Mouse (Mus musculus) spleen, postnatal 10 days (tissue): Measurements from ENCODE around the gene Epb41l4b.

ENCODE experiments used
- DNase-seq, 2 experiments: peaks; one replicate each; pipeline ENCODE4 v3.0.0; 2021 to 2022; ENCODE audit warnings: low spot score in 2 of 2

Epb41l4b gene

DNA sequence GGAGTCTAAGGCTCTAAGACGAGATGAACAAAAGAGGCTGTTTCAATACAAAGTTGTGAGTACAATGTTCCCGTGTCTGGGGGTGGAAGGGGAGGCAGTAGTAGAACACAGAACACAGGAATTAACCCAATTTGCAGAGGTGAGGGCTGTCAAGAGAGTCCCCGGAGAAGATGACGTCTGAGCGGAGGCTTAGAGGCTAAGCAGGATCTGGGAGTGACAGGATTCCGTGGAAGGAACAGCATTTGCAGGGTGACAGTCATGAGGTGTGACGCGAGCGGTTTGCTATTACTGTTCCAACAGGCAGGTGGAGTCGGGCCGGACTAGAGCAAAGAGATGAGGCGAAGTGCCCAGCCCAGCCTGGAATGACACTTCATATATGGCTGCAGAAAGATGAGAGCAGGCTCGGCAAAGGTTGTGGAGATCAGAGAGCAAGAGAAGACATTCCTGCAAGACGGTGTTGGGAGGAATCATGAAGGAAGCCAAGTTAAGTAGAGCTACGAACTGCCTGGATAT, 82.9 kb downstream of the Epb41l4b start:
- DNase-seq = no peak

- no peak for DNase-seq
Observed at GRCm38 (mm10) chr4:57058623-57059022, 84.6 kb downstream of the Epb41l4b start.

GRCm38 (mm10) chr4:57057637-57058036, 85.6 kb downstream of the Epb41l4b start:
- DNase-seq = no peak

GRCm38 (mm10) chr4:57055635-57056034, 87.6 kb downstream of the Epb41l4b start:
- no peak for DNase-seq

GRCm38 (mm10) chr4:57049281-57049921, 93.8 kb downstream of the Epb41l4b start:
- DNase-seq = no peak

DNA sequence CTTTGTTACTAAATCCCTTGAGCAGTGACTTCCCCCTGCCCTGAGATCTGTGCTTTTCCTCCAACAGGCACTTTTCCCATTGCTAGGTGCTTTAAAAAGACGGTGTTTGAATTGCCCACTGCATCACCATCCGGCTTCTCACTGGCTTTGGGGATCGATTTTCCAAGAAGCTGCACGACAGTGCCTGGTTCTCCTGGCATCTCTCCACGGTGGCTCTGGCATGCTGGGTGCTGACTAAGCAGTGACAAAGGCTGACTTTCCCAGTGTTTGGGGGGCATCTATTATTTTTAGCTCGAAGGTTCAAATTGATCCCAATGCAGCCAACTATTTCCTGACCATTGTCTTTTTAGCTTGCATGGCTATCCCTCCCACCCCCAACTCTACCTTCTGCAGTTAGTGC, 94.7 kb downstream of the Epb41l4b start:
- DNase-seq = no peak

- no peak for DNase-seq
Observed at GRCm38 (mm10) chr4:57046160-57046571, 97.1 kb downstream of the Epb41l4b start.

DNA sequence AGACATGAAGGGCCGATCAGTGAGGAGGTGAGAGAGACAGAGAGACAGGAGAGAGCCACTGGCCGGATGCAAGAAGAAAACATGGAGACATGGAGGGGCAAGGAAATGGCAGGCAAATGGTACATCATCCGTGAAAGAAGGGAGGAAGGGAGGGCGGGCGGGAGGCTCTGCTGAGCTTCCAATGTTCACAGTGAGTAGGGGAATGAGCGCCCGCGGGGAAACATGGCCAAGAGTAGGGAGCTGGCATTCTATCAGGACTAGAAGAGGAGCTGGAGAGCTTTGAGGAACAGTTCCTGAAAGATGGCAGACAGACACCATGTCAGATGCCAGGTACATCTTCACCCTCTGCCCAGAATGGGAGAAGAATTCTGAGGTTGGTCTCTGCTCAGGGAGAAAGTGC, 99.6 kb downstream of the Epb41l4b start:
- DNase-seq = no peak

DNA sequence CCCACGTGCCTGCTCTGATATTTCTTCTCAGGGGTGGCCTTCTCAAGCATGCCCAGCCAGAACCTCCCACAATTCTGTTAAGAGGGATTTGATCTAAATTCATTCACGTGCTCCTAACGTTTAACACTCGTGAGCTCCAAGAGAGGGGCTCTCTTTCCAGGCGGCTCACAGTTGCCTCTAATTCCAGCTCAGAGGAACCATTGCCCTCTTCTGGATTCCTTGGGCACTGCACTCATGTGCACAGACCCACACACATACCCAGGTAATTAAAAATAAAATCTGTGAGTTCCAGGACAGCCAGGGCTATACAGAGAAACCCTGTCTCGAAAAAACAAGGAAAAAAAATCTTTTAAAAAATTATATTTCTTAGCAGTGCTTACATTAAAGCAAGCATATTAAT, 101.6 kb downstream of the Epb41l4b start:
- DNase-seq = no peak

- DNase-seq = no peak
Observed at GRCm38 (mm10) chr4:57041211-57041610, 102.0 kb downstream of the Epb41l4b start.

- DNase-seq = peak in 1 of 2 experiments; percentile 30
Observed at GRCm38 (mm10) chr4:57040481-57040880, 102.8 kb downstream of the Epb41l4b start.

DNA sequence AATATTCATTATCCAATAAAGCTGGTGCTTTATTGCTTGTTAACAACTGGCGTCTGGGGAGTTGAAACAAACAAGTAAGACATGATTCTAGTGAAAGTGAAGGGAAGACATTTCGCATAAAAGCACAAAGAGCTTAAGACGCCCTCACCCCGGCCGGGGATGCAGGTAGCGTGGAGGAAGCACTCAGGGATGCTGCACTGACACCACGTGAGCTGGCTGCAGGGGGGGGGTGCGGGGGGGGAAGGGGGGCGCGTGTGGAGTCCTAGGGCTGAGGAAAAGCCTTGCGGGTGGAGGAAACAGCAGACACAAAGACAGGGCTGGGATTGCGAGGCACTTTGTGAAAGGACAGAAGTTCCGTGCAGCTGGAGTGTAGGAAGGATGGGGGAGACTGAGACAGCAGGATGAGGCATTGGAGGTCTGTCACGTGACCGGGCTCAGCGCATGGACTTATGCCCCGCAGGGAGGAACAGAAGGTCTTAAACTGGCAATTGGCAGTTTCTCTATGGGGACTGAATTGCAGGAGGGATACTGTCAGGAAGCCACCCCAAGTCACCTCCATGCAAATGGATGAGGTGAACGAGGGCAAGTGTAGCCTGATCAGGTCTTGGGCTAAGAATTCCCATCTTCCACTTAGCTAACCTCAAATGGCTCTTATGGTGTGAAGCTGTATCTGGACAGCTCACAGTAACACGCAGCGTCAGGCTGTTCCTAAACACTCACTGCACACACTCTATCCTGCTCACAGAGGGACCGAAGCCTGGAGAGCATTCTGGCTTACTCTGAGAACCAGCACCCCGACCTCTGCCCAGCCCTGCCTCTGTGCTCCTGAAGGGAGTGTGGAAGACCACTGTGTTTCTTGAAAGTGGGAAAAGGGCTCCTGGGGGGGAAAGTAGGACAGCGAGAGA, 103.9 kb downstream of the Epb41l4b start:
- DNase-seq = no peak

GRCm38 (mm10) chr4:57037554-57037953, 105.7 kb downstream of the Epb41l4b start:
- peak in 1 of 2 experiments; percentile 30 for DNase-seq

GRCm38 (mm10) chr4:57034169-57034568, 109.1 kb downstream of the Epb41l4b start:
- DNase-seq = no peak

GRCm38 (mm10) chr4:57031440-57031839, 111.8 kb downstream of the Epb41l4b start:
- DNase-seq = no peak

DNA sequence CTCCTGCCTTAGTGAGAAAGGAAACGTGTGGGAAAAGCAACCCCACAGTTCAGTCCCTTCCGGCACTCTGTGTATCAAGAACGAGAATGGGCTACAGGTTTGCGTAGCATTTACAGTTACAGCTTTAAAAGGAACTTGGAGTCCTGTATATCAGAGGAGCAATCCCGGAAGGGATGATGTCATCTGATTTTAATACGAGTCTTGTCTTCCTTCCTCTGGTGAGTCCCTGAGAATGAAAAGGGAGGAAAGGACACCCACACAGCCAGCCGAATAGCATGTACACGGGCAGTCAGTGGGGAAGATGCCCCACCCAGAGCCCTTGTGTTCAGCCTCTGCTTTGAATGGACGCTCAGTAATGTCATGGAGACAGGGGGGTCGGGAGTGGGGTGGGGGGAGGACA, 115.3 kb downstream of the Epb41l4b start:
- no peak for DNase-seq

GRCm38 (mm10) chr4:57023527-57023926, 119.7 kb downstream of the Epb41l4b start:
- peak in 1 of 2 experiments; percentile 32 for DNase-seq

DNA sequence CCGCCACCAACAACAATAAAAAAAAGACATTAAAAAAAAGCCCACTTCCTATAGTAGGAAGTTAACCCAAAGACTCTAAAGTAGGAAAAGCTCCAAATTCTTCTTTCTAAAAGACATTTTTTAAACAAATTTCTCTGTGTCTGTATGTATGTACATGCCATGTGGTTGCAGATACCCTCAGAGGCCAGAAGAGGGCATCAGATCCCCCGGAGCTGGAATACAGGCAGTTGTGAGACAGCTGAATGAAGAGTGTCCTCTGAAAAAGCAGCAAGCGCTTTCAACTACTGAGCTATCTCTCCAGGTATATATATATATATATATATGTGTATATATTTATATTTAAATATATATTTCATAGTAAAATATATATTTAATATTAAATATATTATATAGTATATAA, 121.9 kb downstream of the Epb41l4b start:
- no peak for DNase-seq

DNA sequence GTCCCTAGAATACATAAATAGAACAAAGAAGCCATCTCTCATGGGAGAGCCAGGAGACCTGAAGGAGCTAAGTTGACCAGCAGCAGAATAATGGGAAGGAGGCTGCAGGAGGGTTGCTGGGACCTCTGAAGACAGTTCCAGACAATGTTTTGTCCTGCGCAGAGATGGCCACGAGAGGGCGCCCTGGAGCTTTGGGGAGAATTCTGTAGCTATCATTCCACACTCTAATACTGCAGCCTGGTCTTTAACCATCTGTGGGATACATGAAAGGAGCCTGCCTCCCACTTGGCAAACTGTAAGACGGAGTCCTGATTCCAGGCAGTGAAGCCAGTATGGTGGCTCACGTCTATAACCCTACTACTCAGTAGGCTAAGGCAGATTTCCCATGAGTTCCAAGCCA, 126.0 kb downstream of the Epb41l4b start:
- DNase-seq = peak; percentile 51 to 84

DNA sequence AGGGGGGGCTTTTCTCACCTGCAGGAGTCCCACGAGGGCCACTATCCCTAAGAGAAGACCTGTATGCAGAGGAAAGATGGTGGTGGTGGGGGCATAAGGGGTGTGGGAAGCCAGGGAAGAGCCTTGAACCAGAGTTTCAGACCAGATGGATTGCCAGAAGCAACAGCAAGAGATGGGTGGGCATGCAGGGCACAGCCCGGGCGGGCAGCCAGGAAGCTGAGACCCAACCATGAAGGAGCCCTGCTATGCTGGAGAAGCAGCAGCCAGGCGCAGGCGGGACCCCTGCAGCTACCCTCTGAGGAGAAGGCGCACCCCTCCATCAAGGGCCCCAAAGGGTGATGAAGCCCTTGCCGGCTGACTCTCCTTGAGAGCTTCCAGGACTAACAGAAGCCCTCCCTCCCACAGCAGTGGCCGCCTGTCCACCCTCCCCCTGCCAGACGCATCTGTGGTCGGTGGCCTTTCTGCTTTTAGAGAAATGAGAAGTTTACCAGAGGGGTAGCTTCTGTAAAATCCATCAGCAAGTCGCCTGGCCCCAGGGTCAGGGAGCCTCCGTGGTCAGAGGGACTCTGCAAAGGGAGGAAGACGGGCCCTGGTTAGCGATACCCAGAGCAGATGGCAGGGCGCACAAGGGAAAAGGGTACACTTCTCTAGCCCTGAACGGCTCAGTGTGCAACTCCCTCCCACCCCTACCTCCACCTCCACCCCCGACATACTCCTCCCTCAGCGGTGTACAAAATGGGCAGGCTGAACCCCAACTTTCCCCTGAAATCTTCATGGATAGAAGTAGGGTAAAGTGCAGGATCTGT, 126.7 kb downstream of the Epb41l4b start:
- DNase-seq = no peak

DNA sequence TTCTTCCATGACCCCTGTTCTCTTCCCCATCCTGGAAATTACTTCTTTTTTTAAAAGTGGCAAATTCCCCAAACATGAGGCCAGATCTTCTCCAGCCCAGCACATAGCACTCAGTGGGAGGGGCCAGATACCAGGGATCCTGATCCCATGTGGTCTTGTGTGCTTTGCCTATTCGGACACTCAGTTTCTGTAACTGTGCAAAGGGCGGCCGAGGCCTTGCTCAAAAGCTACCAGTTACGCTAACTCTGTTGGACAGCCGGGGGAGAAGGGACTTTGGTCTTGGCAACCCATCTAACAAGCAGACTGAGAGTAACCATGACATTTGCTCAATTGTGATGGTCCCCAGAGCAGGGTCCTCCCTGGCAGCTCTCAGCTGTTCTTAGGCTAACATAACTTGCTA, 128.2 kb downstream of the Epb41l4b start:
- DNase-seq = no peak

DNA sequence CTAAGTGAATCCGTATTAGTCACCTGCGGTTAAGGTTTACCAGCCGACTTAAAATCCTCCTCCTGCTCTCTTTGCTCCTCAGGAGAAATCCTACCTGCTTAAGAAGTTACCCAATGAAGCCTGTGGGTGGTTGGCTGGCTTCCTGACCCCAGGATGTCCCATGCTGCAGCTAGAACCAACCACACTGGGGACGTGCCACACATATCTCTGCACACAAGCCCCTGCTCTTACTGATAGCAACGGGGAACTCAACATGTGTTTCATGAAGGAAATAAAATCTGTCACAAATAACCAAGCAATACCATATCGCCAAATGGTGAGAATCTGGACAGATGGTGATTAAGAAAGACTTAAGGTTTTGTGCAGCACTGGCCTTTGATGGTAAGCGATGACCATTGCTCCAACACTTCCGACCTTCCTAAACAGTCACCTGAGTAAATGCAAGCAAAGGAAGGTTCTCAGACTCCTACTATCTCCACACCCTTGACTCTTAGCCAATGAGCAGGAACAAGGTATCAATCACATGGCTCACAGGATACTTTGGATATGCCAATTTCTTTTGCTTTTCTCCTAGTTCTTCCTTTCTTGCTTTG, 131.7 kb downstream of the Epb41l4b start:
- DNase-seq = no peak
